Mouse (Mus musculus) embryonic facial prominence, embryonic 13.5 days (tissue): ENCODE results near the gene Rcan2. TPM values are rescaled to one million over a fixed set of nuclear protein-coding genes. Genes with fewer than 3 reads are reported as not detected.
A peak's percentile ranks its signal among the peaks of the same experiment; 100 is the strongest.

Experiments
- ATAC-seq: fragments of 200-750 bp; cut with Nextera tagmentation; 2 replicates; pipeline ENCODE4 v1.8.0; 2017; ENCODE audit warnings: low read depth; ENCODE audit not compliant: insufficient number of reproducible peaks, insufficient read depth, low FRiP score, low TSS enrichment
- H3K27ac ChIP-seq: fragments of 300-500 bp; sonication (generic); 2 replicates; pipeline ENCODE4 v1.5.1; 2015; ENCODE audit warnings: moderate library complexity, mild to moderate bottlenecking, inconsistent platforms
- H3K27me3 ChIP-seq: fragments of 300-500 bp; sonication (generic); 2 replicates; pipeline ENCODE4 v1.6.1; 2015; ENCODE audit warnings: mild to moderate bottlenecking, inconsistent platforms
- H3K36me3 ChIP-seq: fragments of 300-500 bp; sonication (generic); 2 replicates; pipeline ENCODE4 v1.6.1; 2015; ENCODE audit warnings: mild to moderate bottlenecking, inconsistent platforms
- H3K4me1 ChIP-seq: fragments of 300-500 bp; sonication (generic); 2 replicates; pipeline ENCODE4 v1.6.1; 2015; ENCODE audit warnings: inconsistent platforms
- H3K4me2 ChIP-seq: fragments of 300-500 bp; sonication (generic); 2 replicates; pipeline ENCODE4 v1.6.1; 2015; ENCODE audit warnings: moderate library complexity, mild to moderate bottlenecking, inconsistent platforms
- H3K4me3 ChIP-seq: fragments of 300-500 bp; sonication (generic); 2 replicates; pipeline ENCODE4 v1.5.1; 2015; ENCODE audit warnings: mild to moderate bottlenecking, inconsistent platforms
- H3K9ac ChIP-seq: fragments of 300-500 bp; sonication (generic); 2 replicates; pipeline ENCODE4 v1.6.1; 2015; ENCODE audit warnings: mild to moderate bottlenecking, inconsistent platforms
- H3K9me3 ChIP-seq: fragments of 300-500 bp; sonication (generic); 2 replicates; pipeline ENCODE4 v1.6.1; 2016; ENCODE audit warnings: inconsistent platforms
- WGBS: fragments of 180-500 bp; shearing (Covaris S2); methylation state at CpG from one replicate; pipeline ENCODE4 v1.1.7; 2015; ENCODE audit warnings: mixed read lengths; 5-methylcytosine and 5-hydroxymethylcytosine counted together
- polyA plus RNA-seq: library from polyadenylated mRNA; unstranded; fragments of >200 nt; fragmentation: Nextera tagmentation; extraction: Ambion mirVana; gene quantifications from 2 replicates; pipeline ENCODE4 v1.2.1, GENCODE M21; 2015

The Rcan2 gene
- polyA plus RNA-seq, 1 experiment from 2014 or later: 5.4 TPM

GRCm38 (mm10) chr17:43994080-43994479, 192.9 kb downstream of the Rcan2 start:
- H3K4me2 ChIP-seq: no peak overlapping the region
- H3K36me3 ChIP-seq: no peaks in the 10 kb centered on the region
- H3K4me1 ChIP-seq: peaks cover 19% of the 10 kb centered on the region
- H3K4me3 ChIP-seq: no peak overlapping the region
- no peak overlapping the region for H3K27ac ChIP-seq
- peaks cover 3% of the 10 kb centered on the region; the same call in 1 of the 2 replicates for H3K27me3 ChIP-seq
- WGBS: 14% methylated on average over 4 of the region's 4 CpGs
- no peak overlapping the region for H3K9ac ChIP-seq
- ATAC-seq: no peak
- no peaks in the 10 kb centered on the region for H3K9me3 ChIP-seq

DNA sequence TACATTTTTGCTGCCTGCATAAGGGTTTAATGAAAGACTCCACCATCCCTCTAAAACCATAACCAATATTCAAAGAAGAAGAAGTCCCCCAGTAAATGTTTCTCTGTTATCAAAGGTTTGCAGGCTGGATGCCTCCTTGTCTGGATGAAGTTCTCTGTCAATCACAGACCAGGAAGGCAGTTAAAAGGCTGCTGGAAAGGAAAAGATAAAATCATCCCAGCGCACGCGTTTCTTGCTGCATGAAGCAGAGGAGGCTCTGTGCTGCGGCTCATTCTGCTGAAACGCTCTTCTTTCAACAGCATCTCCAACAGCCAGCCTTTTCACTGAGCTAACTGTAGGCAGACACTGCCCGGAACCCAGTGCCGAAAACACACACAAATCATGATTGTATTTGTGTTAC, 196.4 kb downstream of the Rcan2 start:
- WGBS: 87% methylated on average over 7 of the region's 7 CpGs
- Histone ChIP-seq H3K27ac (no peak overlapping the region), H3K9ac (no peak overlapping the region), H3K36me3 (no peaks in the 10 kb centered on the region), H3K9me3 (no peaks in the 10 kb centered on the region), H3K4me2 (no peak overlapping the region), H3K27me3 (peaks cover 3% of the 10 kb centered on the region), H3K4me3 (no peak overlapping the region), H3K4me1 (peaks cover 11% of the 10 kb centered on the region)
- no peak for ATAC-seq

DNA sequence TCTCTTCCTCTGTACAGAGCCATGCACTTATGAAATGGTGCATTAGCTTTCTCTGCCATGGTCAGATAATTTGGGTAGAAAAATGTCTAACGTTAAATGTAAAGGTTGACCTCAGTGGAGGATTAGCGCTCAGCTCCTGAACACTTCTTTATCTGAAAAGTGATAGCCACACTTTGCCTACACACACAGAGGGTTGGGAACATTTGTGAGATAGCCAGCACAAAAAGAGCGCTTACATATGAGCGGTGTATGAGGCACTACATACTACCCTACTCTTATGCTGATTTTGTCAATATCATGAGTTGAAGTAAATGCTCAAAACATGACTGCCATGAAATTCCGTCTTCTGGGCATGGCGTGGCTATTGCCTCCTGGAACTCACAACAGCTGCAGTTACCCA, 196.9 kb downstream of the Rcan2 start:
- no peaks in the 10 kb centered on the region for H3K9me3 ChIP-seq
- H3K27me3 ChIP-seq: peaks cover 3% of the 10 kb centered on the region
- H3K9ac ChIP-seq: no peak overlapping the region
- H3K36me3 ChIP-seq: no peaks in the 10 kb centered on the region
- H3K4me3 ChIP-seq: no peak overlapping the region
- no peak overlapping the region for H3K27ac ChIP-seq
- 87% methylated on average over 6 of the region's 6 CpGs for WGBS
- no peak for ATAC-seq
- peaks cover 11% of the 10 kb centered on the region for H3K4me1 ChIP-seq
- H3K4me2 ChIP-seq: no peak overlapping the region

DNA sequence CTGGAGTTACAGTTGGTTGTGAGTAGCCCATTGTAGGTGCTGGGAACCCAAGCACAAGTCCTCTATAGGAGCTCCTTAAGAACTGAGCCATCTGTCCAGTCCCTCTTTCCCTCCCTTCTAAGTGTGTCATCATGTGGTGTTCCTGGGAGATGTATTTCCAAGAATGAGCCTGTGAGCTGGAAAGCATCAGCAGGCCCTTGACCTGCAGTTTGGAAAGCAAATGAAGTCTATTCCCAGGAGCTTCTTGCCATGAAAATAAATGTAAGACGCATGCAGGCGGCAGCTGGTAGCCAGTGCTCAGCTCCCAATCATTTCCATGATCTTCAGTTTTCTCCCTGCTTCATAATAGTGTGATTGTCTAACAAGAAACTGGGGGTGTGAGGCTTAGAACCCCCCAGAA, 203.2 kb downstream of the Rcan2 start:
- Histone ChIP-seq H3K36me3 (no peaks in the 10 kb centered on the region), H3K9me3 (no peaks in the 10 kb centered on the region), H3K27ac (no peak overlapping the region), H3K4me1 (peaks cover 6% of the 10 kb centered on the region; the same call in 1 of the 2 replicates), H3K4me3 (no peak overlapping the region), H3K4me2 (no peak overlapping the region), H3K27me3 (peaks cover 5% of the 10 kb centered on the region), H3K9ac (no peak overlapping the region)
- no peak for ATAC-seq
- WGBS: 76% methylated on average over 2 of the region's 2 CpGs

GRCm38 (mm10) chr17:44007411-44007810, 206.3 kb downstream of the Rcan2 start:
- H3K36me3 ChIP-seq: no peaks in the 10 kb centered on the region
- H3K27me3 ChIP-seq: 0 out of 2 replicates have a peak, but pooled peaks cover 5% of the 10 kb centered on the region
- WGBS: 86% methylated on average over 2 of the region's 2 CpGs
- peaks cover 4% of the 10 kb centered on the region; the same call in 1 of the 2 replicates for H3K4me1 ChIP-seq
- no peak for ATAC-seq
- H3K4me3 ChIP-seq: no peak overlapping the region
- no peak overlapping the region for H3K4me2 ChIP-seq
- no peak overlapping the region for H3K9ac ChIP-seq
- H3K27ac ChIP-seq: no peak overlapping the region
- H3K9me3 ChIP-seq: no peaks in the 10 kb centered on the region

- Histone ChIP-seq H3K4me1 (peaks cover 4% of the 10 kb centered on the region; the same call in 1 of the 2 replicates), H3K36me3 (no peaks in the 10 kb centered on the region), H3K4me3 (no peak overlapping the region), H3K9me3 (no peaks in the 10 kb centered on the region), H3K27ac (no peak overlapping the region), H3K27me3 (no peaks in the 10 kb centered on the region), H3K9ac (no peak overlapping the region), H3K4me2 (no peak overlapping the region)
- 46% methylated on average over 4 of the region's 4 CpGs for WGBS
- no peak for ATAC-seq
These were observed 210.8 kb downstream of the Rcan2 start for GRCm38 (mm10) chr17:44011917-44012316.

DNA sequence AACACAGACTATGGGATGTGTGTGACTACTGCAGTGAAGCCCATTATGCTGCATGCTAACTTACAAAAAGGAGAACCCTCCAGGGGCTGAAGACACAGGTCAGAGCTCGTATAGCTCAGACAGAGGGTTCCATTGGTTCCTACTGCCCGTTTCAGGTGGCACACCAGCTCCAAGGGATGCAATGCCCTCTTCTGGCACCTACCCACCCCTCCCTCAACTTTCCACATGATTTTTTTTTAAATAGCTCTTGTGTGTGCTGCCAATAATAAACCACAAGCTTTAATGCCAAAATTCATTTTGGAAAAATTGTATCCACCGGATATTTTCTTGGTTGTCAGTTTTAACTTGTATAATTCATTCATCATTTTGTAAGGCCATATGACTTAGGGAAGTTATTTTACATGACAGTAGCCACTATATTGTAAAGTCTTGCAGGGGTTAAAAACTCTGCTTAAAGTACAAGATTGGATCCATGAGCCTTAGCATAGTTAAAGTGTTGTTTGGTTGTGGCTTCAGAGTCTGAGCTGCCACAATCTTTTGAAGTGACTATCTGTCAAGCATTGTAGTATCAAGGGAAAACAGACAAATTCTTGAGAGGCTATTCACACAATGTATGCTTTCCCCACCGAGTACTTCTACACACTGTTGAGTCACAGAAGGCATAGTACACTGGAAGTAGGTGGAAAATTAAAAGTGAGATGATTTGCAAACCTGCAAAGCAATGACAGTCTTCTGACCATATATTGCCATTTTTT, 212.8 kb downstream of the Rcan2 start:
- no peak for ATAC-seq
- no peak overlapping the region for H3K4me3 ChIP-seq
- no peaks in the 10 kb centered on the region for H3K9me3 ChIP-seq
- no peak overlapping the region for H3K9ac ChIP-seq
- WGBS: 53% methylated on average over 4 of the region's 4 CpGs
- H3K4me2 ChIP-seq: no peak overlapping the region
- no peaks in the 10 kb centered on the region for H3K27me3 ChIP-seq
- no peaks in the 10 kb centered on the region for H3K36me3 ChIP-seq
- H3K4me1 ChIP-seq: peaks cover 4% of the 10 kb centered on the region; the same call in 1 of the 2 replicates
- no peak overlapping the region for H3K27ac ChIP-seq

- H3K9me3 ChIP-seq: no peaks in the 10 kb centered on the region
- WGBS: 70% methylated on average over 5 of the region's 5 CpGs
- no peak overlapping the region for H3K4me3 ChIP-seq
- ATAC-seq: no peak
- no peak overlapping the region for H3K27ac ChIP-seq
- H3K4me1 ChIP-seq: peaks cover 4% of the 10 kb centered on the region; the same call in 1 of the 2 replicates
- no peaks in the 10 kb centered on the region for H3K27me3 ChIP-seq
- no peaks in the 10 kb centered on the region for H3K36me3 ChIP-seq
- no peak overlapping the region for H3K9ac ChIP-seq
- H3K4me2 ChIP-seq: no peak overlapping the region
These were observed 215.2 kb downstream of the Rcan2 start for GRCm38 (mm10) chr17:44016314-44016713.

DNA sequence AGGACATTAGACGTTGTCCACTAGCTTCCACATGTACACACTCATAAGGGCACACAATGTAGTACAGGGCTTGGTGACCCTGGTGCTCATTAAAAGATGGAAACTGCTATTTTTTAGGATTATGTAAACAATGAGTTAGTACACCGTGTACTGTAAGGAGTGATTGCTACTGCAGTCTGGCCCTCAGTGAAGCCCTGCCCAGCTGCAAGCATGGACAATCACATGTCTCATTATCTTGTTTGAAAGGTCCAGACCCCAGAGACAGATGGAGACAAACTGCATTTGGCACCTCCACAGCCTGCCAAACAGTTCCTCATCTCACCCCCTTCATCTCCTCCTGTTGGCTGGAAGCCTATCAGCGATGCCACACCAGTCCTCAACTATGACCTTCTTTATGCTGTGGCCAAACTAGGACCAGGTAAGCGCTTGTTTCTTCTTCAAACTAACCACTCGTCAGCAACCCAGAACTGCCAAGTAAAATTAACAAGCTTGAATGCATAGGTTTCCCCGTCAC, 219.6 kb downstream of the Rcan2 start:
- no peaks in the 10 kb centered on the region for H3K36me3 ChIP-seq

GRCm38 (mm10) chr17:44023842-44024241, 222.7 kb downstream of the Rcan2 start:
- no peak overlapping the region for H3K27ac ChIP-seq
- WGBS: 62% methylated on average over 2 of the region's 2 CpGs
- ATAC-seq: no peak
- no peaks in the 10 kb centered on the region for H3K36me3 ChIP-seq
- peaks cover 10% of the 10 kb centered on the region for H3K4me1 ChIP-seq
- no peaks in the 10 kb centered on the region for H3K9me3 ChIP-seq
- no peak overlapping the region for H3K4me3 ChIP-seq
- no peak overlapping the region for H3K9ac ChIP-seq
- H3K4me2 ChIP-seq: no peak overlapping the region
- H3K27me3 ChIP-seq: no peaks in the 10 kb centered on the region

More for the DNA sequence above, 219.6 kb downstream of the Rcan2 start:
- H3K9me3 ChIP-seq: no peaks in the 10 kb centered on the region
- 82% methylated on average over 6 of the region's 6 CpGs for WGBS
- no peak overlapping the region for H3K4me2 ChIP-seq
- H3K9ac ChIP-seq: no peak overlapping the region
- no peaks in the 10 kb centered on the region for H3K27me3 ChIP-seq
- no peak for ATAC-seq
- H3K4me1 ChIP-seq: peaks cover under 1% of the 10 kb centered on the region; the same call in 1 of the 2 replicates
- H3K27ac ChIP-seq: no peak overlapping the region
- no peak overlapping the region for H3K4me3 ChIP-seq

- H3K4me1 ChIP-seq: peaks cover 10% of the 10 kb centered on the region
- no peaks in the 10 kb centered on the region for H3K36me3 ChIP-seq
- no peaks in the 10 kb centered on the region for H3K27me3 ChIP-seq
- H3K9ac ChIP-seq: no peak overlapping the region
- no peaks in the 10 kb centered on the region for H3K9me3 ChIP-seq
- H3K4me3 ChIP-seq: no peak overlapping the region
- ATAC-seq: no peak
- no peak overlapping the region for H3K27ac ChIP-seq
- 75% methylated on average over 2 of the region's 2 CpGs for WGBS
- H3K4me2 ChIP-seq: no peak overlapping the region
These were observed 223.9 kb downstream of the Rcan2 start for GRCm38 (mm10) chr17:44025011-44025410.

DNA sequence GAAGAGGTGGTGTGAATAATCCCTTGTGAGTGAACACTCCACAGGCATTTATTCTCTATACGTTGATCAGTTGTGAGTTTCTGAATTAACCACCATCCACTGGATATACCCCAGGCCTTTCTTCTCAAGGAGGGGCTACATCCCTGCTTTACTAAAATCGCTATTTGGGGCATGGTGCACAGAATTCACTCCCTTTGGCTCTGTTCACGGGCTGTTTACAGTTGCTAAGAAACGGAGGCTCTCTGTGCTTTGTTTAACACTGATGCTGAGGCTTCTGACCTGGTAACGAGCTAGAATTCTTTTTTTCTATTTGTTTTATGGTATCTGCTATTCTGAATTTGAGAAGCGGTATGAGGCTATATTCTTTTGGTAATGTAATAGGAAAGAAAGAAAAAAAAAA, 224.8 kb downstream of the Rcan2 start:
- H3K27me3 ChIP-seq: no peaks in the 10 kb centered on the region
- peak overlapping the region; percentile 64; the same call in 1 of the 2 replicates for H3K27ac ChIP-seq
- 51% methylated on average over 6 of the region's 6 CpGs for WGBS
- peaks cover 10% of the 10 kb centered on the region for H3K4me1 ChIP-seq
- no peak for ATAC-seq
- H3K4me2 ChIP-seq: no peak overlapping the region
- H3K9ac ChIP-seq: no peak overlapping the region
- no peaks in the 10 kb centered on the region for H3K9me3 ChIP-seq
- no peaks in the 10 kb centered on the region for H3K36me3 ChIP-seq
- H3K4me3 ChIP-seq: no peak overlapping the region
